Mouse (Mus musculus): ENCODE data around the gene Rpn2. TPM values are rescaled to one million over a fixed set of nuclear protein-coding genes. Genes with fewer than 3 reads are reported as not detected.
A peak's percentile ranks its signal among the peaks of the same experiment; 100 is the strongest.

The Rpn2 gene
- polyA plus RNA-seq, 1 experiment, result 214 TPM

DNA sequence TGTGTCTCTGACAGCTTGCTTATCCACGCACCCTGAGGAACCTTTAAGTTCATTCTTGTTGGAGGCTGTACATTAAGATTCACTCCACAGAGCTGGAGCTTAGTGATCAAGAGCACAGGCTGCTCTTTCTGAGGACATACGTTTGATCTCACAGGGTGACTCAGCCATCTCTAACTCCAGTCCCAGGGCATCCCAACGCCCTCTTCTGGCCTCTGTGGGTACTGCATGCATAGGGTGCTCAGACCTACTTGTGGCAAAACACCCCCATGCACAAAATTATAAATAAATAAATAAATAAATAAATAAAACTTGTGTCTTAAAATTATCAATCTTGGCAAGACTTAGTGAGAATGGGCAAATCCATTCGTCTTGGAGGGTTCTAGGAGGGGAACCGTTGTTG lies 59.8 kb downstream of the Rpn2 start:
- Histone ChIP-seq H3K4me3 (ENCODE audit: low read depth, low read length) (no peak overlapping the region), H3K27ac (ENCODE audit: insufficient read depth, low read length) (0 out of 2 replicates have a peak overlapping the region, but pooled peaks have one; percentile 21), H3K9me3 (replicated peaks; ENCODE audit: control insufficient read depth, insufficient read depth, low read length, poor library complexity, severe bottlenecking) (no peaks in the 10 kb centered on the region), H3K27me3 (ENCODE audit: control insufficient read depth, insufficient read depth, low read length, poor library complexity, severe bottlenecking) (no peaks in the 10 kb centered on the region), H3K36me3 (ENCODE audit: control insufficient read depth, insufficient read depth, low read length, poor library complexity, severe bottlenecking) (no peaks in the 10 kb centered on the region), H3K4me1 (ENCODE audit: control insufficient read depth, insufficient read depth, low read length) (peaks cover 12% of the 10 kb centered on the region), H3K9ac (ENCODE audit: low read depth, poor library complexity, severe bottlenecking) (no peak overlapping the region)
- TF ChIP-seq EP300 (IDR thresholded peaks at IDR 0.05; ENCODE audit: insufficient read depth, low read depth, low read length), result 0 out of 2 replicates have a peak, but pooled peaks have one; percentile 29
- TF ChIP-seq POLR2A (IDR thresholded peaks at IDR 0.05; ENCODE audit: insufficient read depth, low read length), result no peak
- TF ChIP-seq CTCF (IDR thresholded peaks at IDR 0.05; ENCODE audit: low read depth, low read length), result peak; percentile 89

DNA sequence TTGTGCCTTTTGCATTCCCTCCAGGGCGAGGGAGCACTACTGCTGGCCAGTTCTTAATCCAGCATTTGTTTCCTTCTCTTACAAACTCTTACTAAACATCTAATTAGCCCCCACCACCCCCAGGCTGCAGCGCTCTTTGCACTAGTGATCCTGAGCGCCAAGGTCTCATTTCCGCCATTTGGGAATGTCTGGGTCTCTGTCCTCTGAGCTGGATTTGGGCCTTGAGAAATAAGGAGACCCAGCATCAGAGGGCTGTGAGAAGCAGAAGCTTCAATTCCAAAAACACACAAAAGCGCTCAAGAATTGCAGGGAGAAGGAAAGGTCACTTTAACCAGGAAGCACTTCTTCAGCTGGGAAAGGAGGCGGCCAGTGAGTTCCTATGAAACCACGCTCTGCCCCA lies 60.7 kb downstream of the Rpn2 start:
- H3K9me3 ChIP-seq (replicated peaks; ENCODE audit: control insufficient read depth, insufficient read depth, low read length, poor library complexity, severe bottlenecking), result no peaks in the 10 kb centered on the region
- no peaks in the 10 kb centered on the region for H3K27me3 ChIP-seq (ENCODE audit: control insufficient read depth, insufficient read depth, low read length, poor library complexity, severe bottlenecking)
- H3K36me3 ChIP-seq (ENCODE audit: control insufficient read depth, insufficient read depth, low read length, poor library complexity, severe bottlenecking), result no peaks in the 10 kb centered on the region
- no peak overlapping the region for H3K27ac ChIP-seq (ENCODE audit: insufficient read depth, low read length)
- peaks cover 12% of the 10 kb centered on the region for H3K4me1 ChIP-seq (ENCODE audit: control insufficient read depth, insufficient read depth, low read length)
- TF ChIP-seq EP300 (IDR thresholded peaks at IDR 0.05; ENCODE audit: insufficient read depth, low read depth, low read length) (no peak), POLR2A (IDR thresholded peaks at IDR 0.05; ENCODE audit: insufficient read depth, low read length) (no peak), CTCF (IDR thresholded peaks at IDR 0.05; ENCODE audit: low read depth, low read length) (no peak)
- H3K9ac ChIP-seq (ENCODE audit: low read depth, poor library complexity, severe bottlenecking), result no peak overlapping the region
- no peak overlapping the region for H3K4me3 ChIP-seq (ENCODE audit: low read depth, low read length)

DNA sequence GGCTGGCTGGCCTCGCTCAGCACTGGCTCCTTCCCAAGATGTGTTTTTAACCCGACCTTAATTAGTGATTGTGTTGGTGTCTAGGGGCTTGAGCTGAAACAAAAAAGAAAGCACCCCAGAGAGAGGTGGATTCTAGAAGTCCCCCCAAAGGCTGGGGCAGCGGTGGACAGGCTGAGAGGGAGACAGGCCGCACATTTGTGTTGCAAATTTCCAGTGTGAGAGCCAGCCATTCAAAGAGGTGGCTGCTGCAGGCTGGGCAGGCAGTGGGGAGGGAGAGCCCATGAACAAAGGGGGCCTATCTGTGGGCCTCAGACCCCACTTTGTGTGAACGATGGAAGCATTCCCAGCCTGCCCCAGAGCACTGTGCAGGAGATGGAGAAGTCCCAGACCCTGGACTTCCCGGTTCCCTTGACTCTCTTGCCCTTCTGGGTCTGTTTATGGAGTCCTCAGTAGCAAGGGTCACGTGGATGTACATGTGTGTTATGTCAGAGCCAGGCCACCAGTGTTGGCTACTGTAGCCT lies 61.5 kb downstream of the Rpn2 start:
- H3K27ac ChIP-seq (ENCODE audit: insufficient read depth, low read length), result peak overlapping the region; percentile 1; the same call in 1 of the 2 replicates
- H3K9me3 ChIP-seq (replicated peaks; ENCODE audit: control insufficient read depth, insufficient read depth, low read length, poor library complexity, severe bottlenecking), result no peaks in the 10 kb centered on the region
- no peaks in the 10 kb centered on the region for H3K36me3 ChIP-seq (ENCODE audit: control insufficient read depth, insufficient read depth, low read length, poor library complexity, severe bottlenecking)
- H3K27me3 ChIP-seq (ENCODE audit: control insufficient read depth, insufficient read depth, low read length, poor library complexity, severe bottlenecking), result no peaks in the 10 kb centered on the region
- H3K4me3 ChIP-seq (ENCODE audit: low read depth, low read length), result no peak overlapping the region
- peaks cover 12% of the 10 kb centered on the region for H3K4me1 ChIP-seq (ENCODE audit: control insufficient read depth, insufficient read depth, low read length)
- TF ChIP-seq POLR2A (IDR thresholded peaks at IDR 0.05; ENCODE audit: insufficient read depth, low read length), result no peak
- no peak for TF ChIP-seq CTCF (IDR thresholded peaks at IDR 0.05; ENCODE audit: low read depth, low read length)
- TF ChIP-seq EP300 (IDR thresholded peaks at IDR 0.05; ENCODE audit: insufficient read depth, low read depth, low read length), result peak; percentile 40; the same call in 1 of the 2 replicates
- H3K9ac ChIP-seq (ENCODE audit: low read depth, poor library complexity, severe bottlenecking), result no peak overlapping the region; the same call in 1 of the 2 replicates

DNA sequence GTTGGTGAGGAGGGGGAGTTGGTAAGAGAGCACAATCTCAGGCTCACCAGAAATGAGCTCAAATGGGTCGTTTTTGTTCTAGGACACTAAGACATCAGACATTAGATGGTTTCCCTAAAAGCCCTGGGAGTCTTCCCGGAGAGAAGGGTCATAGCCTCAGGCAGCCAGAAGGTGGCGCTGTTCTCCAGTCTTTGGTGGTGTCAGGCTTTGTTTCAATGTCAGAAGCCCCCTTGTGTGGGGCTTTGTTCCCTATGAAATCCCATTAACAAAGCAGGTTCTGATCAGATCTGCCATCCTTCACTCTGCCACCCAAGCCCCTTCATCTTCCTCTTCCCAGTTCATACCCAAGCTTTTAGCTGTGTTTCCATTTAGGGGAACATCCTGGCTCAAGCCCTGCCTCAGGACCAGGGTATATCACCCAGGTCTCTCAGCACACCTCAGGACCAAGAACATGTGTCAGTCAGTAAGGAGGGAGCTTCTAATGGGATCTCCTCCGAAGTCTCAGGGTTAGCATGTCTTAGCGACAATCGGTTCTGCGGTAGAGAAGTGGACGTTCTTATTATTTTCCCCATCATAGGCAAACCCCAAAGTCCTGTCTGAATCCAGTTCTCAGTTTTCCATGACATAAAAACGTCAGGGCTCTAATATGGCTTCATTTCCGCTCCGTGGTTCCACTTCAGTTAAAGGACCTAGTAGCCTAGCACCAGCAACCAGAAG lies 62.9 kb downstream of the Rpn2 start:
- H3K9me3 ChIP-seq (replicated peaks; ENCODE audit: control insufficient read depth, insufficient read depth, low read length, poor library complexity, severe bottlenecking), result no peaks in the 10 kb centered on the region
- no peak overlapping the region for H3K4me3 ChIP-seq (ENCODE audit: low read depth, low read length)
- no peaks in the 10 kb centered on the region for H3K27me3 ChIP-seq (ENCODE audit: control insufficient read depth, insufficient read depth, low read length, poor library complexity, severe bottlenecking)
- no peak overlapping the region for H3K27ac ChIP-seq (ENCODE audit: insufficient read depth, low read length)
- H3K9ac ChIP-seq (ENCODE audit: low read depth, poor library complexity, severe bottlenecking), result no peak overlapping the region
- no peaks in the 10 kb centered on the region for H3K36me3 ChIP-seq (ENCODE audit: control insufficient read depth, insufficient read depth, low read length, poor library complexity, severe bottlenecking)
- H3K4me1 ChIP-seq (ENCODE audit: control insufficient read depth, insufficient read depth, low read length), result peaks cover 12% of the 10 kb centered on the region
- 0 out of 2 replicates have a peak, but pooled peaks have one; percentile 21 for TF ChIP-seq EP300 (IDR thresholded peaks at IDR 0.05; ENCODE audit: insufficient read depth, low read depth, low read length)
- TF ChIP-seq POLR2A (IDR thresholded peaks at IDR 0.05; ENCODE audit: insufficient read depth, low read length), result no peak
- peak; percentile 91 for TF ChIP-seq CTCF (IDR thresholded peaks at IDR 0.05; ENCODE audit: low read depth, low read length)

DNA sequence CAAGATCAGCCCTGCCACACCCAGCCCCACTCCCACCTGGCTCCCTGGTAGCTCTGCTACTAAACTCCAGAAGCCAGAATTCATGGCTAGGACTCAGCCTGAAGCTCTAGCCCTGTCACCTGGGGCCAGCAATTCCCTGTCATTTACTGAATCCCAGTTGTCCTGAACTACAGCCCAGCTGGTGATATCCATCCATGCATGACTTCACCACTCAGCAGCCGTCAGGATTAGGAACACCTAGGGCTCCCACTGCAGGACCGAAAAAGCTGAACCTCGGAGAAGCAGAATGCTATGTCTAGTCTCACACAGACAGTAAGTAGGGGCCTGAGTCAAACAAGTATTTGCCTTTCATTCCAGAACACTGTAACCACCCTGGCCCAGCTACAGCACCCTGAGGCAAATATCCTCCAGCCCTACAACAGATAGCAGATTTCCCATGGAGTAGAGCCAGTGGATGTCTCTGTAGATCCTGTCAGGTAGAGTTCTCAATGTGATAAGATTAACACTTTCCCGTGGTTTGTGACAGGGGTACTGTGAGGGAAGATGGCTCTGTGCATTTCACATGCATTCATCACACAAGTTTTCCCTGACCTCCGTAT lies 63.6 kb downstream of the Rpn2 start:
- Histone ChIP-seq H3K27me3 (ENCODE audit: control insufficient read depth, insufficient read depth, low read length, poor library complexity, severe bottlenecking) (no peaks in the 10 kb centered on the region), H3K4me3 (ENCODE audit: low read depth, low read length) (no peak overlapping the region), H3K9ac (ENCODE audit: low read depth, poor library complexity, severe bottlenecking) (no peak overlapping the region), H3K4me1 (ENCODE audit: control insufficient read depth, insufficient read depth, low read length) (peaks cover 12% of the 10 kb centered on the region), H3K9me3 (replicated peaks; ENCODE audit: control insufficient read depth, insufficient read depth, low read length, poor library complexity, severe bottlenecking) (no peaks in the 10 kb centered on the region), H3K36me3 (ENCODE audit: control insufficient read depth, insufficient read depth, low read length, poor library complexity, severe bottlenecking) (no peaks in the 10 kb centered on the region), H3K27ac (ENCODE audit: insufficient read depth, low read length) (no peak overlapping the region)
- TF ChIP-seq CTCF (IDR thresholded peaks at IDR 0.05; ENCODE audit: low read depth, low read length), result no peak
- no peak for TF ChIP-seq EP300 (IDR thresholded peaks at IDR 0.05; ENCODE audit: insufficient read depth, low read depth, low read length)
- TF ChIP-seq POLR2A (IDR thresholded peaks at IDR 0.05; ENCODE audit: insufficient read depth, low read length), result no peak

DNA sequence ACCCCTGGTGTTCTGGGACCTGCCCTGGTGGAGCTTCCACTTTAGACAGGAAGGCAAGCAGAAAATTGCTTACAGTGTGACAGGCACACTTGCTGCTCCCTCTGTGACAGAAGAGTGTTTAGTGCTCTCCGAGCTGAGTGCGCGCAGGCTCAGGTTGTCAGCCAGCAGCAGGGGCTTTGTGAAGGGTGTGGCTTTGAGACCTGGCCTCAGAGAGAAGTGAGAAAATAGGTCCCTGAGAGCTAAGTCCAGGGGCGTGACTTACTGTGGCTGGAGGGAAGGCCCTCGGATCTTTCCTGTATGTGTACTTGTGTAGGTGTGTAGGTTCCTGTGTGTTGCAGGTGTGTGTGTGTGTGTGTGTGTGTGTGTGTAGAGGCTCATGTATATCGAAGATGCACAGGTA lies 64.5 kb downstream of the Rpn2 start:
- Histone ChIP-seq H3K36me3 (ENCODE audit: control insufficient read depth, insufficient read depth, low read length, poor library complexity, severe bottlenecking) (no peaks in the 10 kb centered on the region), H3K9ac (ENCODE audit: low read depth, poor library complexity, severe bottlenecking) (no peak overlapping the region), H3K27ac (ENCODE audit: insufficient read depth, low read length) (no peak overlapping the region), H3K9me3 (replicated peaks; ENCODE audit: control insufficient read depth, insufficient read depth, low read length, poor library complexity, severe bottlenecking) (no peaks in the 10 kb centered on the region), H3K4me1 (ENCODE audit: control insufficient read depth, insufficient read depth, low read length) (peaks cover 12% of the 10 kb centered on the region), H3K27me3 (ENCODE audit: control insufficient read depth, insufficient read depth, low read length, poor library complexity, severe bottlenecking) (no peaks in the 10 kb centered on the region), H3K4me3 (ENCODE audit: low read depth, low read length) (no peak overlapping the region)
- TF ChIP-seq POLR2A (IDR thresholded peaks at IDR 0.05; ENCODE audit: insufficient read depth, low read length) (no peak), EP300 (IDR thresholded peaks at IDR 0.05; ENCODE audit: insufficient read depth, low read depth, low read length) (no peak), CTCF (IDR thresholded peaks at IDR 0.05; ENCODE audit: low read depth, low read length) (no peak)

All from ES-Bruce4 (cell line).